Mouse (Mus musculus): Measurements from ENCODE around the gene Gm9049. TPM values are rescaled to one million over a fixed set of nuclear protein-coding genes. Genes with fewer than 3 reads are reported as not detected.
A peak's percentile ranks its signal among the peaks of the same experiment; 100 is the strongest.
"Not testable (repeated sequence)": the region's sequence is repeated elsewhere in the genome, so short reads cannot be mapped to it uniquely, and the experiment has no call there.

The Gm9049 gene
- polyA plus RNA-seq (2016; fragmentation: Nextera tagmentation; extraction: Ambion mirVana), result not detected in 2 replicates

- H3K27ac ChIP-seq; H3K9me3 ChIP-seq (replicated peaks); H3K4me3 ChIP-seq; H3K27me3 ChIP-seq (ENCODE audit: low read depth, poor library complexity, severe bottlenecking); H3K4me1 ChIP-seq; DNase-seq (ENCODE audit: low spot score); H3K36me3 ChIP-seq: not testable (repeated sequence)
- WGBS, result 75% methylated on average over 1 of the region's 11 CpGs
Observed at GRCm38 (mm10) chr10:118354005-118354404, at the start of gene Gm9049. TSS of gene Gm9049 (minus strand) at chr10:118354105.

GRCm38 (mm10) chr10:118399917-118400316, 46.0 kb upstream of the Gm9049 start:
- Histone ChIP-seq H3K27me3 (ENCODE audit: low read depth, poor library complexity, severe bottlenecking) (no peaks in the 10 kb centered on the region), H3K9me3 (replicated peaks) (no peaks in the 10 kb centered on the region), H3K4me3 (no peak overlapping the region), H3K36me3 (no peaks in the 10 kb centered on the region), H3K4me1 (no peaks in the 10 kb centered on the region), H3K27ac (no peak overlapping the region)
- no peak for DNase-seq (ENCODE audit: low spot score)
- WGBS, result 93% methylated on average over 16 of the region's 16 CpGs

- Histone ChIP-seq H3K27me3 (ENCODE audit: low read depth, poor library complexity, severe bottlenecking) (no peaks in the 10 kb centered on the region), H3K27ac (no peak overlapping the region), H3K36me3 (no peaks in the 10 kb centered on the region), H3K4me3 (peak overlapping the region; percentile 22; the same call in 1 of the 2 replicates), H3K4me1 (no peaks in the 10 kb centered on the region; the same call in 1 of the 2 replicates), H3K9me3 (replicated peaks) (no peaks in the 10 kb centered on the region)
- peak; percentile 86 for DNase-seq (ENCODE audit: low spot score)
- 16% methylated on average over 10 of the region's 10 CpGs for WGBS
Observed at GRCm38 (mm10) chr10:118370443-118370842, 16.5 kb upstream of the Gm9049 start.

DNA sequence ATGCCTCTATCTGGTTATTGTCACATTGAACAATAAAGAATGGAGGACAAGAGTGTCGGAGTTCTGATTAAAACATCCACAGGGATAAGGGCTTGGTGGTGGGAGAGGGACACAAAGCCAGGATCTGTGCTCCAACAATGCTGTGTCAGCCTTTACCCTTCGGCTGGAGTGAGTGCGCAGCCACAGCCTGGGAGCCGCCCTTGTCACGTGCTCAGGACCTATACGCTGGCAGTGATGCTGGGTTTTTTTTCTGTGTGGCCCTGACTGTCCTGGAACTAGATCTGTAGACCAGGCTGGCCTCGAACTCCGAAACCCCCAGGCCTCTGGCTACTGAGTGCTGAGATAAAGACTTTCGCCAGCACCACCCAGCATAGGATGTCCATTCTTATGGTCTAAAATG, 15.6 kb upstream of the Gm9049 start:
- no peak for DNase-seq (ENCODE audit: low spot score)
- no peaks in the 10 kb centered on the region for H3K27me3 ChIP-seq (ENCODE audit: low read depth, poor library complexity, severe bottlenecking)
- H3K9me3 ChIP-seq (replicated peaks), result no peaks in the 10 kb centered on the region

GRCm38 (mm10) chr10:118348579-118348978, 5.3 kb downstream of the Gm9049 start, which contains the start of gene Gm9048:
TSS of gene Gm9048 (minus strand) at chr10:118348679.
- not testable (repeated sequence) for DNase-seq (ENCODE audit: low spot score); H3K9me3 ChIP-seq (replicated peaks); H3K4me3 ChIP-seq; H3K27me3 ChIP-seq (ENCODE audit: low read depth, poor library complexity, severe bottlenecking); H3K36me3 ChIP-seq; H3K27ac ChIP-seq; H3K4me1 ChIP-seq
- WGBS, result 100% methylated on average over 1 of the region's 14 CpGs

More for the DNA sequence above, 15.6 kb upstream of the Gm9049 start:
- Histone ChIP-seq H3K4me3 (no peak overlapping the region), H3K27ac (no peak overlapping the region), H3K36me3 (no peaks in the 10 kb centered on the region), H3K4me1 (no peaks in the 10 kb centered on the region; the same call in 1 of the 2 replicates)
- WGBS, result 93% methylated on average over 9 of the region's 9 CpGs

- not testable (repeated sequence) for H3K27me3 ChIP-seq (ENCODE audit: low read depth, poor library complexity, severe bottlenecking); H3K4me1 ChIP-seq; H3K36me3 ChIP-seq; H3K9me3 ChIP-seq (replicated peaks); DNase-seq (ENCODE audit: low spot score); H3K4me3 ChIP-seq; H3K27ac ChIP-seq
- no CpG with 5 or more reads among the region's 14 CpGs for WGBS
Observed at GRCm38 (mm10) chr10:118343155-118343554, 10.8 kb downstream of the Gm9049 start, which contains the start of gene Gm9046. TSS of gene Gm9046 (minus strand) at chr10:118343255.

GRCm38 (mm10) chr10:118337731-118338130, 16.2 kb downstream of the Gm9049 start, which contains the start of gene Gm9045:
TSS of gene Gm9045 (minus strand) at chr10:118337831.
- DNase-seq (ENCODE audit: low spot score); H3K4me1 ChIP-seq; H3K27me3 ChIP-seq (ENCODE audit: low read depth, poor library complexity, severe bottlenecking); H3K36me3 ChIP-seq; H3K27ac ChIP-seq; H3K4me3 ChIP-seq; H3K9me3 ChIP-seq (replicated peaks): not testable (repeated sequence)
- WGBS, result no CpG with 5 or more reads among the region's 14 CpGs

- no CpG with 5 or more reads among the region's 14 CpGs for WGBS
- H3K9me3 ChIP-seq (replicated peaks); H3K4me3 ChIP-seq; H3K4me1 ChIP-seq; H3K36me3 ChIP-seq; H3K27me3 ChIP-seq (ENCODE audit: low read depth, poor library complexity, severe bottlenecking); DNase-seq (ENCODE audit: low spot score); H3K27ac ChIP-seq: not testable (repeated sequence)
Observed at GRCm38 (mm10) chr10:118332308-118332707, 21.6 kb downstream of the Gm9049 start, which contains the start of gene Gm9044. TSS of gene Gm9044 (minus strand) at chr10:118332408.

- not testable (repeated sequence) for H3K27me3 ChIP-seq (ENCODE audit: low read depth, poor library complexity, severe bottlenecking); H3K4me3 ChIP-seq
- WGBS, result no CpG with 5 or more reads among the region's 11 CpGs
Observed at GRCm38 (mm10) chr10:118326869-118327268, 27.0 kb downstream of the Gm9049 start, which contains the start of gene Gm9040. TSS of gene Gm9040 (minus strand) at chr10:118326969.

DNA sequence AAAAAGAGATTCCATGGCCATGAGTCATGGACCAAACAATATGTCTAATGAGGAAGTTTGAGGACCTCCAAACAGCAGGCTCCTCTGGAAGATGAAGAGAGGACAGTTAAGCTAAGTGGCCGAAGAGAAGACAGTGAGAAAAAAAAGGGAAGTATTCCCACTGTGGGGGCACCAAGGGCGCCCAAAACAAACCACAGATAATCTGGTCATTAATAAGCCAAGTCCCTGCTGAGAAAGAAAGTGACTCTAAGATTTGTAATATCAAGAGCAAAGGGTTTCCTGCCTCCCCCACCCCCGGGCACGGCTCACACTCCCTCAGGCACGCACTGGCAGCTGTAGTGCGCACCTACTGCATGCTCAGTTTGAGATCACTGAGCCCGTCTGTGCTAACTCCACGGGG, 34.9 kb downstream of the Gm9049 start:
- no peak for DNase-seq (ENCODE audit: low spot score)
- Histone ChIP-seq H3K4me1 (no peaks in the 10 kb centered on the region), H3K4me3 (no peak overlapping the region), H3K27me3 (ENCODE audit: low read depth, poor library complexity, severe bottlenecking) (no peaks in the 10 kb centered on the region), H3K27ac (no peak overlapping the region), H3K9me3 (replicated peaks) (no peaks in the 10 kb centered on the region), H3K36me3 (no peaks in the 10 kb centered on the region)
- WGBS, result 92% methylated on average over 8 of the region's 8 CpGs

More at GRCm38 (mm10) chr10:118326869-118327268, 27.0 kb downstream of the Gm9049 start, which contains the start of gene Gm9040:
- not testable (repeated sequence) for H3K36me3 ChIP-seq; DNase-seq (ENCODE audit: low spot score); H3K4me1 ChIP-seq; H3K9me3 ChIP-seq (replicated peaks); H3K27ac ChIP-seq

- 46% methylated on average over 2 of the region's 2 CpGs for WGBS
- H3K27me3 ChIP-seq (ENCODE audit: low read depth, poor library complexity, severe bottlenecking); H3K9me3 ChIP-seq (replicated peaks); H3K36me3 ChIP-seq; H3K27ac ChIP-seq; H3K4me3 ChIP-seq; H3K4me1 ChIP-seq: not testable (repeated sequence)
- peak; percentile 32 for DNase-seq (ENCODE audit: low spot score)
Observed at GRCm38 (mm10) chr10:118302133-118302532, 51.8 kb downstream of the Gm9049 start.

Data from limb, embryonic 10.5 days (tissue).